In genomic region chr6:127996928-127997327, GRCm38 (mm10) we compare ENCODE assay signal across 16 mouse cellular contexts.
A peak's percentile ranks its signal among the peaks of the same experiment; 100 is the strongest.
DNase-seq lines count a peak whose midpoint lies in the region; ATAC-seq and TF ChIP-seq lines count a peak whose summit lies in the region.
"Had no signal": no experiment of that assay in that cellular context is flagged by ENCODE, and none has a peak within 500 bp of the region (broad histone marks: within the 10 kb centered on the region; RNA-seq: fewer than 3 reads in every experiment).

No protein-coding gene starts in this region.

- no peak overlapping the region for H3K4me3 ChIP-seq in gastrocnemius, adult 2 months
- H3K4me3 ChIP-seq in liver, postnatal 0 days (ENCODE audit: low read depth, low read length), result no peak overlapping the region
- no peak overlapping the region for H3K4me3 ChIP-seq in liver, embryonic 12.5 days
- H3K4me3 ChIP-seq in E14TG2a.4 (replicated peaks; ENCODE audit: low read length), result no peak overlapping the region
- no peak overlapping the region for H3K4me3 ChIP-seq in bone marrow, adult 2 months (replicated peaks; ENCODE audit: control insufficient read depth, low read depth, low read length)
- no peak overlapping the region for H3K4me3 ChIP-seq in hindbrain, embryonic 12.5 days
- H3K4me3 ChIP-seq: forebrain, embryonic 10.5 days; heart, embryonic 15.5 days; liver, embryonic 15.5 days had no signal

- no peaks in the 10 kb centered on the region for H3K4me1 ChIP-seq in liver, postnatal 0 days (ENCODE audit: insufficient read depth)
- H3K4me1 ChIP-seq in liver, embryonic 12.5 days, result peaks cover 4% of the 10 kb centered on the region; the same call in 1 of the 2 replicates
- H3K4me1 ChIP-seq in E14TG2a.4 (replicated peaks; ENCODE audit: low read depth, low read length), result no peaks in the 10 kb centered on the region
- no peaks in the 10 kb centered on the region for H3K4me1 ChIP-seq in bone marrow, adult 2 months (ENCODE audit: control insufficient read depth, insufficient read depth, low read length)
- peaks cover 12% of the 10 kb centered on the region for H3K4me1 ChIP-seq in hindbrain, embryonic 12.5 days
- H3K4me1 ChIP-seq: liver, embryonic 15.5 days had no signal

- TF ChIP-seq EP300 in liver, postnatal 0 days (IDR thresholded peaks at IDR 0.05; ENCODE audit: low read depth), result no peak

- no peak for ATAC-seq in liver, postnatal 0 days
- no peak for ATAC-seq in liver, embryonic 12.5 days
- ATAC-seq in hindbrain, embryonic 12.5 days (ENCODE audit: low FRiP score), result no peak

- H3K27me3 ChIP-seq in liver, postnatal 0 days (ENCODE audit: insufficient read depth, low read length), result no peaks in the 10 kb centered on the region
- no peaks in the 10 kb centered on the region for H3K27me3 ChIP-seq in liver, embryonic 12.5 days (replicated peaks)
- H3K27me3 ChIP-seq in E14TG2a.4 (ENCODE audit: insufficient read depth, low read length), result no peaks in the 10 kb centered on the region
- no peaks in the 10 kb centered on the region for H3K27me3 ChIP-seq in hindbrain, embryonic 12.5 days
- H3K27me3 ChIP-seq: heart, embryonic 15.5 days; liver, embryonic 15.5 days had no signal

- TF ChIP-seq POLR2A in bone marrow, adult 2 months (IDR thresholded peaks at IDR 0.05; ENCODE audit: borderline replicate concordance, control insufficient read depth, low read depth, low read length), result no peak

- no peak overlapping the region for H3K9ac ChIP-seq in liver, postnatal 0 days (replicated peaks)
- no peak overlapping the region for H3K9ac ChIP-seq in liver, embryonic 12.5 days
- no peak overlapping the region for H3K9ac ChIP-seq in hindbrain, embryonic 12.5 days
- H3K9ac ChIP-seq: heart, embryonic 15.5 days; liver, embryonic 15.5 days had no signal

- H3K36me3 ChIP-seq in liver, postnatal 0 days (replicated peaks; ENCODE audit: insufficient read depth, low read length), result no peaks in the 10 kb centered on the region
- H3K36me3 ChIP-seq in liver, embryonic 12.5 days, result no peaks in the 10 kb centered on the region
- 0 out of 2 replicates have a peak, but pooled peaks cover 3% of the 10 kb centered on the region for H3K36me3 ChIP-seq in E14TG2a.4 (ENCODE audit: insufficient read depth, low read length)
- no peaks in the 10 kb centered on the region for H3K36me3 ChIP-seq in hindbrain, embryonic 12.5 days
- H3K36me3 ChIP-seq: forebrain, embryonic 10.5 days; liver, embryonic 15.5 days had no signal

- DNase-seq in gastrocnemius, adult 2 months, result no peak
- DNase-seq in gastrocnemius, adult 8-10 months (ENCODE audit: low spot score in 2 of 2), result no peak
- no peak for DNase-seq in liver, postnatal 0 days
- DNase-seq: B cell, adult 2 months; cerebellum, adult 11-12 months; kidney, adult 11 months; midbrain, embryonic 14.5 days; right cerebral cortex, postnatal 14 days; thymus, adult 2 months had no signal

- no peaks in the 10 kb centered on the region for H3K9me3 ChIP-seq in liver, postnatal 0 days (ENCODE audit: low read length)
- H3K9me3 ChIP-seq in liver, embryonic 12.5 days (replicated peaks), result no peaks in the 10 kb centered on the region
- H3K9me3 ChIP-seq in E14TG2a.4 (ENCODE audit: low read length), result no peaks in the 10 kb centered on the region
- H3K9me3 ChIP-seq in hindbrain, embryonic 12.5 days (replicated peaks), result no peaks in the 10 kb centered on the region
- H3K9me3 ChIP-seq: forebrain, embryonic 10.5 days; heart, embryonic 15.5 days; liver, embryonic 15.5 days had no signal

- TF ChIP-seq CTCF in gastrocnemius, adult 2 months (IDR thresholded peaks at IDR 0.05), result peak; percentile 39
- TF ChIP-seq CTCF in liver, postnatal 0 days (IDR thresholded peaks at IDR 0.05; ENCODE audit: low read depth), result peak; percentile 29
- peak; percentile 69 for TF ChIP-seq CTCF in E14TG2a.4 (conservative IDR thresholded peaks at IDR 0.05; ENCODE audit: low read length)
- peak; percentile 26; the same call in 1 of the 2 replicates for TF ChIP-seq CTCF in bone marrow, adult 2 months (IDR thresholded peaks at IDR 0.05; ENCODE audit: control insufficient read depth, insufficient read depth, low read length)

- H3K27ac ChIP-seq in gastrocnemius, adult 2 months, result no peak overlapping the region
- no peak overlapping the region for H3K27ac ChIP-seq in liver, postnatal 0 days (ENCODE audit: low read depth)
- no peak overlapping the region for H3K27ac ChIP-seq in liver, embryonic 12.5 days
- H3K27ac ChIP-seq in bone marrow, adult 2 months (ENCODE audit: control insufficient read depth, insufficient read depth, low read depth, low read length, poor library complexity), result no peak overlapping the region
- H3K27ac ChIP-seq in hindbrain, embryonic 12.5 days, result no peak overlapping the region
- H3K27ac ChIP-seq: forebrain, embryonic 10.5 days; heart, embryonic 15.5 days; liver, embryonic 15.5 days had no signal

- 70% methylated on average over 4 of the region's 5 CpGs for WGBS in liver, postnatal 0 days (ENCODE audit: insufficient replicate concordance)
- 63% methylated on average over 5 of the region's 5 CpGs for WGBS in liver, embryonic 12.5 days (ENCODE audit: insufficient replicate concordance)
- 78% methylated on average over 5 of the region's 5 CpGs for WGBS in bone marrow, adult 2 months
- WGBS in hindbrain, embryonic 12.5 days, result 83% methylated on average over 5 of the region's 5 CpGs

- intact Hi-C loops in gastrocnemius, adult 2 months (cut with DNase I), result no loop called here

- no peak overlapping the region for H3K4me2 ChIP-seq in liver, postnatal 0 days (ENCODE audit: low read depth, low read length)
- H3K4me2 ChIP-seq in liver, embryonic 12.5 days, result no peak overlapping the region
- no peak overlapping the region for H3K4me2 ChIP-seq in hindbrain, embryonic 12.5 days (replicated peaks)
- H3K4me2 ChIP-seq: heart, embryonic 15.5 days; liver, embryonic 15.5 days had no signal
